Mouse (Mus musculus) small intestine, adult 2 months (tissue): Measurements from ENCODE around the gene Cdc7. TPM values are rescaled to one million over a fixed set of nuclear protein-coding genes. Genes with fewer than 3 reads are reported as not detected.

Experiments
- H3K27ac ChIP-seq: fragments of 200-500 bp; 2 replicates; pipeline ENCODE4 v1.5.1; 2012; ENCODE audit warnings: low read depth, low read length, control low read depth, inconsistent platforms; ENCODE audit not compliant: insufficient read depth
- H3K27me3 ChIP-seq: fragments of 200-500 bp; 2 replicates; pipeline ENCODE4 v1.6.1; 2012; ENCODE audit warnings: mild to moderate bottlenecking, moderate library complexity, low read length, inconsistent platforms; ENCODE audit not compliant: control insufficient read depth, insufficient read depth
- H3K36me3 ChIP-seq: fragments of 200-500 bp; 2 replicates; pipeline ENCODE4 v1.6.1; 2012; ENCODE audit warnings: mild to moderate bottlenecking, low read length, control low read depth, inconsistent platforms; ENCODE audit not compliant: control insufficient read depth, insufficient read depth
- H3K4me1 ChIP-seq: fragments of 200-500 bp; 2 replicates; pipeline ENCODE4 v1.6.1; 2012; ENCODE audit warnings: low read length, inconsistent platforms, mixed read lengths; ENCODE audit not compliant: control insufficient read depth, insufficient read depth, insufficient read length
- H3K4me3 ChIP-seq: fragments of 200-500 bp; 2 replicates; pipeline ENCODE4 v1.5.1; 2012; ENCODE audit warnings: low read depth, mild to moderate bottlenecking, control low read depth, inconsistent platforms, low read length, moderate library complexity
- CTCF ChIP-seq: fragments of 200-500 bp; IDR thresholded peaks from 2 replicates; pipeline ENCODE4 v1.5.1; 2012; ENCODE audit warnings: low read depth, mild to moderate bottlenecking, control low read depth, inconsistent platforms, low read length, moderate library complexity, mixed read lengths; ENCODE audit not compliant: insufficient replicate concordance, insufficient read length; ENCODE audit errors: extremely low read depth
- POLR2A ChIP-seq: fragments of 200-500 bp; IDR thresholded peaks from 2 replicates; pipeline ENCODE4 v1.6.1; 2012; ENCODE audit warnings: low read depth, mild to moderate bottlenecking, control low read depth, inconsistent platforms, low read length, moderate library complexity
- WGBS: fragments of 180-500 bp; shearing (Covaris S2); methylation state at CpG from one replicate; pipeline ENCODE4 v1.1.7; 2018; 5-methylcytosine and 5-hydroxymethylcytosine counted together
- polyA plus RNA-seq: library from polyadenylated mRNA; depleted of rRNA; stranded (reverse); fragments of >200 nt; gene quantifications from 2 replicates; pipeline ENCODE4 v1.2.3, GENCODE M21; 2012

The Cdc7 gene
- polyA plus RNA-seq, 1 experiment, result 1.9 TPM

- no peaks in the 10 kb centered on the region for H3K27me3 ChIP-seq
- TF ChIP-seq CTCF (peak; percentile 60; the same call in 1 of the 2 replicates), POLR2A (no peak)
- 23% methylated on average over 14 of the region's 14 CpGs for WGBS
- peak overlapping the region; percentile 39 for H3K27ac ChIP-seq
- H3K36me3 ChIP-seq, result no peaks in the 10 kb centered on the region
- H3K4me1 ChIP-seq, result 0 out of 2 replicates have a peak, but pooled peaks cover 2% of the 10 kb centered on the region
- no peak overlapping the region for H3K4me3 ChIP-seq
Observed at GRCm38 (mm10) chr5:106990639-106991299, 26.6 kb downstream of the Cdc7 start.

DNA sequence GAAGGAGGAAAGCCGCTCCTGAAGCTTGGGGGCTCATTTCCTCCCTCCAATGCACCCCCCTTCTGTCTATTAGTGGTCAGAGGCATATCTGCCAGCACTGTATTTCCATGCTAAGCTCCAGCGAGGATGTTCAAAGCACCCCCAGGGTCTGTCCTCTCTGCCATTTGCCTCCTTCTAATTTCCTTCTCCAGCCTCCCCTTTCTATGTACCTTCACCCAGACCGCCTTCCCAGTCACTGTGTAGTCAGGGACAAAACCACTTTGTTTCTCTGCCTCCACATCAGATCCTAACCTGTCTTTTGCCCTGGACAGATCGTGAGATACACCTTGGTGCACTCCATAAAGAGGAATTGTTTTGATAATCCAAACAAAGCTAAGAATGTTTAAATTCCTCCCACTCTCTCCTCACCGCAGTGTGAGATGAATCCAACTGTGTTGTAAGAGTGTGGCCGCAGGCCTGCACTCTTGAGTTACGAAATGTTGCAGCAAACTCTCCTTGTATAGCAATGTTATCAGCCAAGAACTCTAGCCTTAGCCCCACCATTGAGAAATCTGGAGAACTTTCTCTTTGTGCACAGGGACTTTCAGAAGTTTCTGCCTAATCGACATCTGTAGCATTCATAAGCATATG is 27.3 kb downstream of the Cdc7 start:
- no peak overlapping the region for H3K4me3 ChIP-seq
- H3K27me3 ChIP-seq, result no peaks in the 10 kb centered on the region
- TF ChIP-seq CTCF (no peak), POLR2A (no peak)
- peak overlapping the region; percentile 39 for H3K27ac ChIP-seq
- 0 out of 2 replicates have a peak, but pooled peaks cover 2% of the 10 kb centered on the region for H3K4me1 ChIP-seq
- H3K36me3 ChIP-seq, result no peaks in the 10 kb centered on the region
- WGBS, result 59% methylated on average over 8 of the region's 8 CpGs

- WGBS, result 60% methylated on average over 3 of the region's 3 CpGs
- Histone ChIP-seq H3K4me3 (no peak overlapping the region), H3K27me3 (no peaks in the 10 kb centered on the region), H3K27ac (no peak overlapping the region), H3K36me3 (no peaks in the 10 kb centered on the region), H3K4me1 (0 out of 2 replicates have a peak, but pooled peaks cover 2% of the 10 kb centered on the region)
- TF ChIP-seq POLR2A (no peak), CTCF (no peak)
Observed at GRCm38 (mm10) chr5:106994716-106995115, 30.6 kb downstream of the Cdc7 start.

- H3K4me1 ChIP-seq, result no peaks in the 10 kb centered on the region
- H3K27ac ChIP-seq, result no peak overlapping the region
- WGBS, result 39% methylated on average over 5 of the region's 5 CpGs
- no peak for TF ChIP-seq CTCF
- TF ChIP-seq POLR2A, result no peak
- H3K4me3 ChIP-seq, result no peak overlapping the region
- no peaks in the 10 kb centered on the region for H3K27me3 ChIP-seq
- H3K36me3 ChIP-seq, result no peaks in the 10 kb centered on the region
Observed at GRCm38 (mm10) chr5:106995886-106996538, 31.9 kb downstream of the Cdc7 start.

DNA sequence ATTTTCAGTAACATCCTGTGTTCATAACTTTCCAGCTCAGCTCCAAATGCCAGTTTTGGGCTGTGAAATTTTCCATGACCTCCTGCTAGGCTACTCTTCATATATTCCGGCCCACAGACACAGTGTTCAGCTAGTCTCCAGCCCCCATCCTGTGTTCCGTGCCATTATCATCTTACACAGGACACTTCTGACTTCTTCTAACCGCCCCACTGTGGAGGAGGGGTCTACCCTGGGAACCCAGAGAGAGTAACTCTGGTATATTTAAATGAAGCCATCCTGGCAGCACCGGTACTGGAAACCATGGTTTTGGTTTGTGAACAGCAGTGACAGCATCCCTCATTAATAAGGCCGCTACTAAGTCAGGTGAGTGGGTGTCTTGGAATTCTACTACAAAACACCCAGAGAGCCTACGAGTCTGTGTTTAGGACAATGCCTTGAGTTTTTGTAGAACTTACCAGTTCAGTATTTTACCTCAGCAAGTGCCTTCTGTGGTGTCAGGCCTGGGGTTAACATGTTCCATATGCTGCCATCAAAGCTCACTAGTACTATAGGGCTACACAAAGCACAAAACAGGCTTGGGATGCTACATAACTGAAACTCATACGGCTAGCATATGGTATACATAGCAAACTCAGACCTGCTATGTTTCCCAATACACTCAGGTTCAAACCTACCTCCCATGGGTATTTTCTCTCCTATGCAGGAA is 32.6 kb downstream of the Cdc7 start:
- no peak for TF ChIP-seq CTCF
- TF ChIP-seq POLR2A, result no peak
- no peaks in the 10 kb centered on the region for H3K27me3 ChIP-seq
- H3K27ac ChIP-seq, result no peak overlapping the region
- no peak overlapping the region for H3K4me3 ChIP-seq
- 86% methylated on average over 7 of the region's 7 CpGs for whole genome bisulfite sequencing
- no peaks in the 10 kb centered on the region for H3K36me3 ChIP-seq
- no peaks in the 10 kb centered on the region for H3K4me1 ChIP-seq

DNA sequence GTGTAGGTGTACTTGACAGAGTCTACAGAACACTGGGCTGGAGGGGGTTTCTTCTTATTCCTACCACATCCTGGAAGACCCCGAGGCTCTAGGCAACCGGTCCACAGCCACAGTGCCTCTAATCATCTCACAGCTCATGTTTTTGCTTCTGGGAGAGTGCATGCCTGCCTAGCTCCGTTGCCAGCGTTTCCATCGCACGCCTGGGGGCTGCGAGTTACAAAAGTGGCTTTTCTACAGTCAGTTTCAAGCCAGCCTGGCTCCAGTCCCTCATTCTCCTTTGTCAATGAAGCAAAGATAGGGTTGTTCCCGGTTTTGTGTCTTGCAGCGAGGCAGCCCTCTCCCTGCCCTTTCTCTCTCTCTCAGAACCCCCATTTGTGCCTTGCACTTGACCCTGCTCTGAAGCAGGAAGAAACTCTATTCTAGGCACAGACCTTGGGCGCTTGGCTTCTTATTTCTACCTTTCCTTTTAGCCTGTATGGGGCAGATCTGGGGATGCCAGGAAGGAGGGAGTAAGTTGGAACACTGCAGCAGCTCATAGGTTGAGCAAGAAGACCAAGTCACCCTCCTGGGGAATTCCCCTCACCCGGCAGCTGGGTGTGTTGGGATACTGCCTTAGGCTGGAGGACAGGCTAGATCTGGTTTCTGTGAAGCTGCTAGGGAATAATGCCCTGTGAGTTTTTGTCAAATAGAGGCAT is 37.4 kb downstream of the Cdc7 start:
- H3K4me3 ChIP-seq, result no peak overlapping the region
- 68% methylated on average over 11 of the region's 11 CpGs for WGBS
- H3K27ac ChIP-seq, result no peak overlapping the region
- H3K4me1 ChIP-seq, result no peaks in the 10 kb centered on the region
- TF ChIP-seq CTCF (no peak), POLR2A (no peak)
- H3K36me3 ChIP-seq, result no peaks in the 10 kb centered on the region
- H3K27me3 ChIP-seq, result no peaks in the 10 kb centered on the region

DNA sequence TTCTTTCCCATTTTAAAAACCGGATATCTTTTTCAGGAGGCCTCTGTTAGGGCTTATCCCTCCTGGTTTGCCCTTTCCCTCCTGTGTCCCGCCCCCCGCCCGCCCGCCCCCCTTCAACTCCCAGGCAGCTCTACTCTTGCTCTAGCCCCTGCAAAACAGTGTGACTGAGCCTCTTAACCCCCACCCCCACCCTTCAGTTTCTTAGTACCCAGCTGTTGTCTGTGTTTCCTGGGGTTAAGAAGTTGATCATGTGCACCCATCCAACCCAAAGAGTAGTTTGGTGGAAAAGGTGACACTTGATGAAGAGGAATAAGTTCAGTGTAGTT is 37.9 kb downstream of the Cdc7 start:
- Histone ChIP-seq H3K4me1 (no peaks in the 10 kb centered on the region), H3K27me3 (no peaks in the 10 kb centered on the region), H3K36me3 (no peaks in the 10 kb centered on the region), H3K4me3 (no peak overlapping the region), H3K27ac (no peak overlapping the region)
- TF ChIP-seq POLR2A (no peak), CTCF (no peak)
- WGBS, result 67% methylated on average over 5 of the region's 5 CpGs
